Mouse (Mus musculus): ENCODE measurements around the gene Pnp.
A peak's percentile ranks its signal among the peaks of the same experiment; 100 is the strongest.
"Not testable (repeated sequence)": the region's sequence is repeated elsewhere in the genome, so short reads cannot be mapped to it uniquely, and the experiment has no call there.

Gene Pnp

GRCm38 (mm10) chr14:50975001-50975400, 44.1 kb downstream of the Pnp start:
- DNase-seq (ENCODE audit: low spot score in 2 of 2): no peak

GRCm38 (mm10) chr14:50976674-50977073, 45.8 kb downstream of the Pnp start:
- DNase-seq (ENCODE audit: low spot score in 2 of 2): no peak

GRCm38 (mm10) chr14:50978451-50978850, 47.6 kb downstream of the Pnp start:
- not testable (repeated sequence) for DNase-seq (ENCODE audit: low spot score in 2 of 2)

GRCm38 (mm10) chr14:50979631-50980030, 48.7 kb downstream of the Pnp start:
- no peak for DNase-seq (ENCODE audit: low spot score in 2 of 2)

- no peak for DNase-seq (ENCODE audit: low spot score in 2 of 2)
Measured at GRCm38 (mm10) chr14:50981207-50981606, 50.3 kb downstream of the Pnp start.

- no peak for DNase-seq (ENCODE audit: low spot score in 2 of 2)
Measured at GRCm38 (mm10) chr14:50981837-50982236, 51.0 kb downstream of the Pnp start.

- no peak for DNase-seq (ENCODE audit: low spot score in 2 of 2)
Measured at GRCm38 (mm10) chr14:50987668-50988067, 56.8 kb downstream of the Pnp start.

- DNase-seq (ENCODE audit: low spot score in 2 of 2): no peak
Measured at GRCm38 (mm10) chr14:50991037-50991436, 60.2 kb downstream of the Pnp start.

GRCm38 (mm10) chr14:50997088-50997487, 66.2 kb downstream of the Pnp start:
- DNase-seq (ENCODE audit: low spot score in 2 of 2): no peak

- DNase-seq (ENCODE audit: low spot score in 2 of 2): no peak
Measured at GRCm38 (mm10) chr14:50997999-50998666, 67.3 kb downstream of the Pnp start.

- DNase-seq (ENCODE audit: low spot score in 2 of 2): no peak
Measured at GRCm38 (mm10) chr14:51007152-51007801, 76.4 kb downstream of the Pnp start, which contains the start of gene Rnase10. Gene Rnase10 (plus strand): TSS chr14:51007751.

- peak; percentile 25 to 75 for DNase-seq (ENCODE audit: low spot score in 2 of 2)
Measured at GRCm38 (mm10) chr14:51007914-51008713, 77.2 kb downstream of the Pnp start.

- no peak for DNase-seq (ENCODE audit: low spot score in 2 of 2)
Measured at GRCm38 (mm10) chr14:51008781-51009180, 77.9 kb downstream of the Pnp start.

- DNase-seq (ENCODE audit: low spot score in 2 of 2): no peak
Measured at GRCm38 (mm10) chr14:51009572-51009971, 78.7 kb downstream of the Pnp start.

GRCm38 (mm10) chr14:51014724-51015123, 83.8 kb downstream of the Pnp start:
- DNase-seq (ENCODE audit: low spot score in 2 of 2): not testable (repeated sequence)
